Mouse (Mus musculus): ENCODE results near the gene Pin1.

DNA sequence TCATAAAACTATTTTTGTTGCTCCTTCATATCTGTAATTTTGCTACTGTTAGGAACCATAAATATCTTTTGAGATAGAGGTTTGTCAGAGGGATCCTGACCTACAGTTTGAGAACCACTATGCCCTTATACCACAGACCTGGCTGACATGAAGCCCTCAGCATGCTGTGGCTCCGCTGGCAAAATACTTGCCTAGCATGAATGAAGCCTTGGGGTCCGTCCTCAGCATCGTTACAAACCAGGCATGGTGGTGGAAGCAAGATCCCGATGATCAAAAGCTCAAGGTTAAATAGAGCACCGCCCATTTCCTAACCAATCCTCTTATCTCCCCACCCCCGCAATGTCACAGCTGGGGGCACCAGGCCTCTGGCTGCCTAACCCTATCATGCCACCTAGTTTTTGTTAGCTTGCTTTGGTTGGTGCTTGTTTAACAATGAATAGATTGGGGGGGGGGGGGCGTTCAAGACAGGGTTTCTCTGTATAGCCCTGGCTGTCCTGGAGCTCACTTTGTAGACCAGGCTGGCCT, 14.7 kb downstream of the Pin1 start:
- no peak for TF ChIP-seq HCFC1 (IDR thresholded peaks at IDR 0.05; ENCODE audit: borderline replicate concordance, insufficient read depth, low read length)
- TF ChIP-seq ZC3H11A (IDR thresholded peaks at IDR 0.05; ENCODE audit: borderline replicate concordance, low read depth, low read length), result no peak
- no peak for TF ChIP-seq MAFK (IDR thresholded peaks at IDR 0.05; ENCODE audit: insufficient read depth, low read depth, low read length)
- no peak for TF ChIP-seq ZNF384 (IDR thresholded peaks at IDR 0.05; ENCODE audit: low read depth, low read length)
- TF ChIP-seq CHD2 (IDR thresholded peaks at IDR 0.05; ENCODE audit: low read depth, low read length), result no peak

Data from ES-E14 (cell line).